Mouse (Mus musculus): Measurements from ENCODE around the gene Cc2d2b. TPM values are rescaled to one million over a fixed set of nuclear protein-coding genes. Genes with fewer than 3 reads are reported as not detected.

Gene Cc2d2b
- not detected in 2 replicates for polyA plus RNA-seq (2012; ENCODE audit: insufficient read depth, insufficient read length, low replicate concordance, missing spikeins)

DNA sequence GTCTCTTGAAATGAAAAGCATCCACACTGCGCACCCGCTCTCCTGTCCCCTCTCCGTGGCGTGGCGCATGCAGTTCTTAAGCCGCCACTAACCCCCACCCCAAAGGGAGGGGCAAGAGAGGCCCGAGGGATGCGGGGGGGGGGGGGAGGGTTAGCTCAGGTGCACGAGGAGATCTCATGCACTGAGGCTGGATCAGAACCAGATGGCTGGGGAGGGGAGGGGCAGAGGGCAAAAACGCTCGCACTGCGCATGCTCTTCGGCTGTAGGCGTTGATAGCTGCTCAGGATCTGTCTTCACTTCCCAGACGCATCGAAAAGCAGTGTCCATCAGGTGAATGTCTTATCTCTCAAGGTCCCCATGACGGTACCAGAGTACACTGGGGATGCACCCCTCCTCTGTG, at the start of gene Cc2d2b:
TSS of gene Cc2d2b (plus strand) at position 195 of the 400 bp plus-strand sequence.
- no peak for TF ChIP-seq CTCF (IDR thresholded peaks at IDR 0.05; ENCODE audit: insufficient read depth, low read depth, low read length)
- no peak for TF ChIP-seq POLR2A (IDR thresholded peaks at IDR 0.05; ENCODE audit: insufficient read depth, low read depth, low read length)
- no peaks in the 10 kb centered on the region for H3K4me1 ChIP-seq (ENCODE audit: control insufficient read depth, insufficient read depth, low read length)
- no peak within 1 kb of the TSS for H3K27ac ChIP-seq (ENCODE audit: insufficient read depth, low read depth, low read length)
- whole genome bisulfite sequencing, result 71% methylated on average over 17 of the region's 17 CpGs
- no peak within 1 kb of the TSS for H3K4me3 ChIP-seq (ENCODE audit: insufficient read depth, low read depth, low read length)

DNA sequence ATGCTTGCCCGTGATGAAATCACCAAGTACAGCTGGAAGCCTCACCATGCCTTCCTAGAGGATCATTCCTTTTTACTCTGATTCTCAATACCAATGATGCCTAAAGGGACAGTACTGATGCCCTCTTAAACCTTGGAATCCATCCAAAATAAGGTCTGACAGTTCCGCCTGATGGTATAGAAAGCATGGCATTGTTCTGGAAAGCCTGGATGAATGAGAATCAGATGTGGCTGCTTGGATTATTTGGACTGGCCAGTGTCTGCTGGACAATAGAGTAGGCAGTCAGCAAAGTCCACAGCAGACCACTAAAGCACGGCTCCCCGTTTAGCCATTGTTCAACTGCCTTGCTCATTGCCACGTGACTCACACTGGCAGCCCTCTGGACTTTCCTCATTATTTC, 48.7 kb upstream of the Cc2d2b start:
- Histone ChIP-seq H3K4me3 (ENCODE audit: insufficient read depth, low read depth, low read length) (no peak overlapping the region), H3K27ac (ENCODE audit: insufficient read depth, low read depth, low read length) (no peak overlapping the region), H3K4me1 (ENCODE audit: control insufficient read depth, insufficient read depth, low read length) (peaks cover 4% of the 10 kb centered on the region; the same call in 1 of the 2 replicates)
- 51% methylated on average over 5 of the region's 5 CpGs for WGBS
- TF ChIP-seq CTCF (IDR thresholded peaks at IDR 0.05; ENCODE audit: insufficient read depth, low read depth, low read length) (no peak), POLR2A (IDR thresholded peaks at IDR 0.05; ENCODE audit: insufficient read depth, low read depth, low read length) (no peak)

DNA sequence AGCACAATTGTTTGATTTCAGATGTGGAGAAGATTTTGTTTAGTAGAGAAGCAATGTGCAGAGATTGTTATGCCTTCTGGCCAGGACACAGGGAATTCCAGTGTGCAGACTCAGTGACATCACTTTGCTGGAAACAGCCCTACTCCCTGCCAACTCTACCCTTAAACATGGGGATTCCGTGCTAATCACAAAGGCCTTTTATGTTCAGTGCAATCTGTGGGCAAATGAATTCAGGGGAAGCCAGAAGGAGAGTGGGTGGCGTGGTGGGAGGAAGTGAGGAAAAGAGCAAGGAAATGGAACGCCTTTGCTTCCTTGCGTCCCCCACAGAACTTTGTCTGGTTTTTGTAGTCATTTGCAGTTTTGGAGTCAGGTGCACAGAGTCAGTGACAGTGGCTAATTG, 46.1 kb upstream of the Cc2d2b start:
- 19% methylated on average over 4 of the region's 4 CpGs for WGBS
- Histone ChIP-seq H3K4me1 (ENCODE audit: control insufficient read depth, insufficient read depth, low read length) (peaks cover 4% of the 10 kb centered on the region; the same call in 1 of the 2 replicates), H3K27ac (ENCODE audit: insufficient read depth, low read depth, low read length) (no peak overlapping the region), H3K4me3 (ENCODE audit: insufficient read depth, low read depth, low read length) (no peak overlapping the region)
- no peak for TF ChIP-seq POLR2A (IDR thresholded peaks at IDR 0.05; ENCODE audit: insufficient read depth, low read depth, low read length)
- TF ChIP-seq CTCF (IDR thresholded peaks at IDR 0.05; ENCODE audit: insufficient read depth, low read depth, low read length), result no peak

DNA sequence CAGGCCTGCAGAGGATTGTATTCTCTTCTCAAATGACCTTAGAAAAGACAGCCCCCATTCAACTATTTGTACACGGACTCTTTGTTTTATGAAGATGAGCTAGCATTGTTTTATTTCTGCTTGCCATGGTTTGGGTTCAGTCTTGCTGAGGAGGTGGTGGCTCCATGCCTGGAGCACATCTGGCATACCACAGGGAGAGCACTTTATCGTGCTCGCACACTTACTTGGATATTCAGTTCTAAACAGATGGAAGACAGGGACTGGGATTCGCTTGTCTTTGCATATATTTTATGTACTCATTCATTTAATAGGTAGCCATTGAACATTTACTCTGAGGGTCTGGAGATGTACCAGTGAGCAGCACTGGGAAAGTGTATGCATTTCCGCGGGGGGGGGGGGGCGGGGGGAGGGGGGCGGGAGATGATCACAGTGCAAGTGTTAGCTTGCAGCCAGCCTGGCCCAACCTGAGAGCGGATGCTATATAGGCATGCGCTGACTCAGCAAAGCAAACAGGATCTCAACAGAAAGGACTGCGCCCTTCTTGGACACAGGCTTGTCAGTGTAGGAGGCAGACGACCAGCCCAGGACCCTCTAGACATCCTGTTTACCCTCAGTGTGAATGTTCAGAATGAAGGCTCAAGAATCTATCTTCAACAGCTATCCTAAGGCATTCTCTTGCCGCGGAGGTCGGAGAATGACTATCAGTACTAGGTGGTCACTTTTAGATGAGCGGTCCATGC, 35.5 kb upstream of the Cc2d2b start:
- no peak overlapping the region for H3K4me3 ChIP-seq (ENCODE audit: insufficient read depth, low read depth, low read length)
- 90% methylated on average over 16 of the region's 16 CpGs for WGBS

DNA sequence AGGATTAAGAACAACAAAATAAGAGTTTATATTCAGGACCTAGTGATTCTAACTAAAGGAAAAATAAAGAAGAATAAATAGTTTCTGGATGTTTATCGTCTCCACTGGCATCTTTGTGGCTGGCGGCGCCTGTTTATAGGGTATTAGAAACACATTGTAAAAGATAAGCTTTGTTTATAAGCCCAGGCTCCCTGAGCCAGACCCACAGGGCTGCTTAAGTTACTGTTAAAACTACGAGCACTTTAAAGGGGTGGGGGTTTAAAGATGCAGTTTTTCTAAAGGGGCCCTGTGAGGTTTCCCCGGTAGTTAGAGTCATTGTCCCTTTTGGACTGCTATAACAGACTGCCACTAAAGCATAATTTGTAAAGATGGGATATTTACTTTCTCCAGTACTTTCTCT, 33.9 kb upstream of the Cc2d2b start:
- Histone ChIP-seq H3K4me3 (ENCODE audit: insufficient read depth, low read depth, low read length) (no peak overlapping the region), H3K4me1 (ENCODE audit: control insufficient read depth, insufficient read depth, low read length) (peaks cover 8% of the 10 kb centered on the region), H3K27ac (ENCODE audit: insufficient read depth, low read depth, low read length) (no peak overlapping the region)
- TF ChIP-seq POLR2A (IDR thresholded peaks at IDR 0.05; ENCODE audit: insufficient read depth, low read depth, low read length) (no peak), CTCF (IDR thresholded peaks at IDR 0.05; ENCODE audit: insufficient read depth, low read depth, low read length) (no peak)
- 78% methylated on average over 5 of the region's 5 CpGs for WGBS

More for the DNA sequence above, 35.5 kb upstream of the Cc2d2b start:
- H3K4me1 ChIP-seq (ENCODE audit: control insufficient read depth, insufficient read depth, low read length), result peaks cover 6% of the 10 kb centered on the region
- TF ChIP-seq POLR2A (IDR thresholded peaks at IDR 0.05; ENCODE audit: insufficient read depth, low read depth, low read length), result no peak
- TF ChIP-seq CTCF (IDR thresholded peaks at IDR 0.05; ENCODE audit: insufficient read depth, low read depth, low read length), result no peak
- no peak overlapping the region for H3K27ac ChIP-seq (ENCODE audit: insufficient read depth, low read depth, low read length)

DNA sequence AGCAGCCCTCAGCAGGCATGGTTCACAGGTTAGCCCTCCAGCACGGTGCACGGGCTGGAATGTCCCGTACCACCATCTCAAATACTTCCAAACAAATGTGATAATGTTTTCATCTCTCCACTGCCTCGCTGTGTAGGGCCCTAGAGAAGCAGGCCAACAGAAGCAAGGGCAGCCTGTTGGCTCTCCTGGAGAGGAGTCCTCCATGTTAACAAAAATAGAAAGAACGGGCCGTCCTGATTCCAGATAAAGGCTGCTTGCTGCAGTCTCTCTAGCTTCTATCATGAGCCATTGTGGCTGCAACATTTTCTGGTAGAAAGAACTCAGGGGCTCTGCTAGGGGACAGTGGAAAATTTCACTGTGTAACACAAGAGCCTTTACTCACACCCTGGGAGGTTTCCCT, 31.6 kb upstream of the Cc2d2b start:
- Histone ChIP-seq H3K4me1 (ENCODE audit: control insufficient read depth, insufficient read depth, low read length) (peaks cover 6% of the 10 kb centered on the region; the same call in 1 of the 2 replicates), H3K27ac (ENCODE audit: insufficient read depth, low read depth, low read length) (no peak overlapping the region), H3K4me3 (ENCODE audit: insufficient read depth, low read depth, low read length) (no peak overlapping the region)
- no peak for TF ChIP-seq CTCF (IDR thresholded peaks at IDR 0.05; ENCODE audit: insufficient read depth, low read depth, low read length)
- no peak for TF ChIP-seq POLR2A (IDR thresholded peaks at IDR 0.05; ENCODE audit: insufficient read depth, low read depth, low read length)
- 79% methylated on average over 6 of the region's 6 CpGs for WGBS

DNA sequence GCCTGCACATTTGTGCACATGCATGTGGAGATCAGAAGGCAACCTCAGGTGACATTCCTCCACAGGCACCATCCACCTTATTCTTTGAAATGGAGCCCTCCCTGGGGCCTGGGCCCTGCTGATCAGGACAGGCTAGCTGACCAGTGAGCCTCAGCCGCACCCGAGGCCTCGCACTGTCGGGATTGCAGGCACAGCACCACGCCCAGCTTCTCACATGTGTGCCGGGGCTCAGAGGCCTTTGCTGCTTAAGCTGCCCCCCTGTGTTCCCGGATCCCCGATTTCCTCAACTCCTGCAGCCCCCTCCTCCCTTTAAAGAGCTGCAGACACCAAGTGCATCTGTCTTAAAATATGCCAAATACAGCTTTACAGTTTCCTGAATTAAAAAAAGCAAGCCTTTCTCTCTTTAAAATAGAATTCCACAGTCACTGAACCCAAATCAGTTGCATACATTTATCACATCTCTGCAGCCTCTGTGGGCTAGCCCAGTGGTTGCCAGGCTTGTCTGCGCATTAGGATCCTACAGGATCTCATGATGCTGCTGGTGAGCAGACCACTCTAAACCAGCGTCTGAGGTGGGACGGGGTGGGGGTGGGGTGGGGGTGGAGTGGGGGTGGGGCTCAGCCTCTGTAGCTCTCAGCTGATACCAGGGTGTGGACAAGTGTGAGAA, 29.0 kb upstream of the Cc2d2b start:
- TF ChIP-seq POLR2A (IDR thresholded peaks at IDR 0.05; ENCODE audit: insufficient read depth, low read depth, low read length), result no peak
- no peak for TF ChIP-seq CTCF (IDR thresholded peaks at IDR 0.05; ENCODE audit: insufficient read depth, low read depth, low read length)
- WGBS, result 57% methylated on average over 11 of the region's 11 CpGs
- Histone ChIP-seq H3K4me1 (ENCODE audit: control insufficient read depth, insufficient read depth, low read length) (peaks cover 14% of the 10 kb centered on the region), H3K27ac (ENCODE audit: insufficient read depth, low read depth, low read length) (no peak overlapping the region), H3K4me3 (ENCODE audit: insufficient read depth, low read depth, low read length) (no peak overlapping the region)

DNA sequence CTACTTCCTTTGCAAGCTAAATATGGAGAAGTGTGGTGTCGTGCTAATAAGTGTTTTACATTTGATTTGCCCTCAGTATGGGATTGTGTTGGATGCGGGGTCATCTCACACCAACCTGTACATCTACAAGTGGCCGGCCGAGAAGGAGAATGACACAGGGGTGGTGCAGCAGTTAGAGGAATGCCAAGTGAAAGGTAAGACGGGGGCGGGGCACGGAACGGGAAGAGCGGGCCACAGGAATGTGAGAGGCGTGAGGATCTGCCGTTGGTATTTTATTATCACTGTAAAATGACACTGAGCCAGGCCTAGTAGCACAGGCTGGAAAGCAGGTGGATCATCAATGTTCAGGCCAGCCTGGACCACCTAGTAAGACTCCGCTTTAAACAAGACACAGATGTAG, 28.2 kb upstream of the Cc2d2b start:
- Histone ChIP-seq H3K27ac (ENCODE audit: insufficient read depth, low read depth, low read length) (no peak overlapping the region), H3K4me1 (ENCODE audit: control insufficient read depth, insufficient read depth, low read length) (peaks cover 14% of the 10 kb centered on the region), H3K4me3 (ENCODE audit: insufficient read depth, low read depth, low read length) (no peak overlapping the region)
- WGBS, result 82% methylated on average over 12 of the region's 12 CpGs
- no peak for TF ChIP-seq POLR2A (IDR thresholded peaks at IDR 0.05; ENCODE audit: insufficient read depth, low read depth, low read length)
- no peak for TF ChIP-seq CTCF (IDR thresholded peaks at IDR 0.05; ENCODE audit: insufficient read depth, low read depth, low read length)

All from olfactory bulb, adult 2 months (tissue).